Mouse (Mus musculus) spleen, adult 2 months (tissue): Measurements from ENCODE around the gene Fbxo11.

Source experiments
- CTCF ChIP-seq: fragments of 200-500 bp; IDR thresholded peaks from 2 replicates; pipeline ENCODE4 v1.5.1; 2011; ENCODE audit warnings: mild to moderate bottlenecking, inconsistent platforms; ENCODE audit not compliant: insufficient read depth, insufficient read length, insufficient replicate concordance; ENCODE audit errors: extremely low read depth
- POLR2A ChIP-seq: fragments of 200-500 bp; IDR thresholded peaks from 2 replicates; pipeline ENCODE4 v1.6.1; 2011; ENCODE audit warnings: low read depth, low read length, inconsistent platforms

DNA sequence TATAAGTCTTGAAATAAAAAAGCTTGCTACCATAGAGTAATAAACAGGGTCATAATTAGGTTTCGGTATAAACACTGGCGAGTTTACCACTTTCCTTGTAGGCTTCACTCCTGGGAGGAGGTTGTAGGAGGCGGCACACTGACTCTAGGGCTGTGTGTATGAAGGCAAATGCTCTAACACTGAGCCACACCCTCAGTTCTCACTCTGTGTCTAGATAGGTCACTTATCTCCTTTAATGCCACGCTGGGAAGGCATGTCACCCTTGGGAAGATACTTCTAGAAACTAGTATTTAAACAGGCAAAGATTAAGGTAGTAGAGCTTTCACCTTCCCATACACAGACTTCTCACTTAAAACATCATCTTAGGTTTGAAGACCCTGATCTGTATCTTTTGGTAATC, 30.7 kb downstream of the Fbxo11 start:
- no peak for TF ChIP-seq POLR2A
- no peak for TF ChIP-seq CTCF
